Mouse (Mus musculus): ENCODE data around the gene Camk2b.
"Not testable (repeated sequence)": the region's sequence is repeated elsewhere in the genome, so short reads cannot be mapped to it uniquely, and the experiment has no call there.

The Camk2b gene

GRCm38 (mm10) chr11:6066176-6066575 is at the start of gene Camk2b:
Gene Camk2b (minus strand): TSS chr11:6066362.
- no peak for DNase-seq (ENCODE audit: low spot score in 2 of 2)

- DNase-seq (ENCODE audit: low spot score in 2 of 2): no peak
Measured at GRCm38 (mm10) chr11:6111734-6112484, 45.7 kb upstream of the Camk2b start.

GRCm38 (mm10) chr11:6109990-6110389 is 43.8 kb upstream of the Camk2b start:
- no peak for DNase-seq (ENCODE audit: low spot score in 2 of 2)

- DNase-seq (ENCODE audit: low spot score in 2 of 2): no peak
Measured at GRCm38 (mm10) chr11:6108296-6108695, 42.1 kb upstream of the Camk2b start.

- DNase-seq (ENCODE audit: low spot score in 2 of 2): no peak
Measured at GRCm38 (mm10) chr11:6107722-6108121, 41.6 kb upstream of the Camk2b start.

- DNase-seq (ENCODE audit: low spot score in 2 of 2): no peak
Measured at GRCm38 (mm10) chr11:6104734-6105133, 38.6 kb upstream of the Camk2b start.

GRCm38 (mm10) chr11:6096637-6097036 is 30.5 kb upstream of the Camk2b start:
- not testable (repeated sequence) for DNase-seq (ENCODE audit: low spot score in 2 of 2)

- no peak for DNase-seq (ENCODE audit: low spot score in 2 of 2)
Measured at GRCm38 (mm10) chr11:6086991-6087390, 20.8 kb upstream of the Camk2b start.

- DNase-seq (ENCODE audit: low spot score in 2 of 2): no peak
Measured at GRCm38 (mm10) chr11:6078737-6079136, 12.6 kb upstream of the Camk2b start.

GRCm38 (mm10) chr11:6075618-6076066 is 9.5 kb upstream of the Camk2b start:
- no peak for DNase-seq (ENCODE audit: low spot score in 2 of 2)

GRCm38 (mm10) chr11:6068181-6068957 is 2.2 kb upstream of the Camk2b start:
- no peak for DNase-seq (ENCODE audit: low spot score in 2 of 2)

GRCm38 (mm10) chr11:6067160-6067559 is 998 bp upstream of the Camk2b start:
- no peak for DNase-seq (ENCODE audit: low spot score in 2 of 2)

- DNase-seq (ENCODE audit: low spot score in 2 of 2): no peak
Measured at GRCm38 (mm10) chr11:6065551-6066121, 526 bp downstream of the Camk2b start.

- no peak for DNase-seq (ENCODE audit: low spot score in 2 of 2)
Measured at GRCm38 (mm10) chr11:6065046-6065521, 1.1 kb downstream of the Camk2b start.

GRCm38 (mm10) chr11:6064215-6065045 is 1.7 kb downstream of the Camk2b start:
- no peak for DNase-seq (ENCODE audit: low spot score in 2 of 2)

GRCm38 (mm10) chr11:6063501-6064214 is 2.5 kb downstream of the Camk2b start:
- no peak for DNase-seq (ENCODE audit: low spot score in 2 of 2)

- no peak for DNase-seq (ENCODE audit: low spot score in 2 of 2)
Measured at GRCm38 (mm10) chr11:6063065-6063464, 3.1 kb downstream of the Camk2b start.

- no peak for DNase-seq (ENCODE audit: low spot score in 2 of 2)
Measured at GRCm38 (mm10) chr11:6062329-6062728, 3.8 kb downstream of the Camk2b start.

GRCm38 (mm10) chr11:6061891-6062290 is 4.3 kb downstream of the Camk2b start:
- no peak for DNase-seq (ENCODE audit: low spot score in 2 of 2)

GRCm38 (mm10) chr11:6059162-6059561 is 7.0 kb downstream of the Camk2b start:
- no peak for DNase-seq (ENCODE audit: low spot score in 2 of 2)

GRCm38 (mm10) chr11:6053386-6053785 is 12.8 kb downstream of the Camk2b start:
- no peak for DNase-seq (ENCODE audit: low spot score in 2 of 2)

Data from spleen, postnatal 36 days (tissue).